Mouse (Mus musculus) lung, embryonic 15.5 days (tissue): ENCODE measurements around the gene Cdc42bpa. TPM values are rescaled to one million over a fixed set of nuclear protein-coding genes. Genes with fewer than 3 reads are reported as not detected.

Experiments
- ATAC-seq: fragments of 200-750 bp; cut with Nextera tagmentation; 2 replicates; pipeline ENCODE4 v1.8.0; 2017; ENCODE audit warnings: moderate number of reproducible peaks, borderline replicate concordance; ENCODE audit not compliant: low FRiP score, low TSS enrichment; ENCODE audit errors: extremely low read depth
- H3K27ac ChIP-seq: fragments of 300-500 bp; sonication (generic); 2 replicates; pipeline ENCODE4 v1.5.1; 2015; ENCODE audit warnings: moderate library complexity, mild to moderate bottlenecking, inconsistent platforms
- H3K27me3 ChIP-seq: fragments of 300-500 bp; sonication (generic); 2 replicates; pipeline ENCODE4 v1.6.1; 2015; ENCODE audit warnings: inconsistent platforms
- H3K36me3 ChIP-seq: fragments of 300-500 bp; sonication (generic); 2 replicates; pipeline ENCODE4 v1.6.1; 2015; ENCODE audit warnings: inconsistent platforms
- H3K4me1 ChIP-seq: fragments of 300-500 bp; sonication (generic); 2 replicates; pipeline ENCODE4 v1.6.1; 2015; ENCODE audit warnings: inconsistent platforms
- H3K4me2 ChIP-seq: fragments of 300-500 bp; sonication (generic); 2 replicates; pipeline ENCODE4 v1.6.1; 2015; ENCODE audit warnings: inconsistent platforms, mild to moderate bottlenecking, moderate library complexity
- H3K4me3 ChIP-seq: fragments of 300-500 bp; sonication (generic); 2 replicates; pipeline ENCODE4 v1.5.1; 2015; ENCODE audit warnings: mild to moderate bottlenecking, inconsistent platforms
- H3K9ac ChIP-seq: fragments of 300-500 bp; sonication (generic); 2 replicates; pipeline ENCODE4 v1.6.1; 2015; ENCODE audit warnings: inconsistent platforms
- H3K9me3 ChIP-seq: fragments of 300-500 bp; sonication (generic); 2 replicates; pipeline ENCODE4 v1.6.1; 2016; ENCODE audit warnings: inconsistent platforms
- WGBS: fragments of 180-500 bp; shearing (Covaris S2); methylation state at CpG from one replicate; pipeline ENCODE4 v1.1.7; 2015; 5-methylcytosine and 5-hydroxymethylcytosine counted together
- polyA plus RNA-seq: library from polyadenylated mRNA; unstranded; fragments of >200 nt; fragmentation: Nextera tagmentation; extraction: Ambion mirVana; gene quantifications from 2 replicates; pipeline ENCODE4 v1.2.1, GENCODE M21; 2015

The Cdc42bpa gene
- polyA plus RNA-seq, 1 experiment from 2014 or later, result 12.6 TPM

DNA sequence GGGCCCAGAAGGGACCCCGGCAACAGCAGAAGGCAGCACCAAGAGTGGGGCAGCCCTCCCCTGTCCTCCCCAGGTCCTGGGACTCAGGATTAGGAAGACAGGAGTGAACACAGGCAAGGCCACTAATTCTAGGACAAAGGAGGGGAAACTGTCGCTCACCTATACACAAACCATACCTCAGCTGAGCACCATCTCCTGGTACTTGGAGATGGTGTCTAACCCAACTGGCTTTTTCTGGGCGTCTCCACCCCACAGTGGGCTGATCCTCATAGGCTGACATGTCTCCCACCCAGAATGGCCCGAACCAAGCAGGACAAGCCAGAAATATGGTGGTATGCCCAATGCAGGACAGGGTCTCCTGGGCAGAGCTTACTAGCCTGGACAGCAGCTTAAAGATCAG, 212.3 kb downstream of the Cdc42bpa start:
- no peak for ATAC-seq
- H3K4me1 ChIP-seq, result no peaks in the 10 kb centered on the region
- H3K36me3 ChIP-seq, result no peaks in the 10 kb centered on the region
- H3K27ac ChIP-seq, result no peak overlapping the region
- H3K4me2 ChIP-seq, result no peak overlapping the region
- no peak overlapping the region for H3K9ac ChIP-seq
- H3K27me3 ChIP-seq, result no peaks in the 10 kb centered on the region
- no peaks in the 10 kb centered on the region for H3K9me3 ChIP-seq
- H3K4me3 ChIP-seq, result no peak overlapping the region
- WGBS, result 77% methylated on average over 4 of the region's 4 CpGs

DNA sequence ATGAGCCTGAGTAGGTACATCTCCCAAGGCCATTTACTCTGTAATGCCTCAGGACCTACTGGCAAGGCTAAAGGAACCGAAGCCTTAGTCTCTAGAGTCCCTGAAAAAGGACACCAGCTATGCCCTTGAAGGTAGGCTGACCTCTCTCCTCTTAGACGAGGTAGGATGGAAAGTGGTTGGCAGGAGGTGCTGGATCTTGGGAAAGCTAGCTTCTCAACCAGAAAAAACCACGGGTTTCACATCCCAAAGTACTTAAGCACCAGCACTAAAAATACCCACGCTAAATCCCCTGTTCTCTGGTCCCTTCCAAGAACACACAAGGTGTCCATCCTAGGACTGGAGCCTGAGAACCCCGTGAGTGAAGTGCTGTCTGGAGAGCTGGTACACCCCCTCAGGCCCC, 212.7 kb downstream of the Cdc42bpa start:
- WGBS, result 73% methylated on average over 5 of the region's 5 CpGs
- H3K9ac ChIP-seq, result no peak overlapping the region
- H3K4me3 ChIP-seq, result no peak overlapping the region
- no peak overlapping the region for H3K4me2 ChIP-seq
- H3K4me1 ChIP-seq, result no peaks in the 10 kb centered on the region
- ATAC-seq, result no peak
- no peak overlapping the region for H3K27ac ChIP-seq
- no peaks in the 10 kb centered on the region for H3K27me3 ChIP-seq
- no peaks in the 10 kb centered on the region for H3K9me3 ChIP-seq
- H3K36me3 ChIP-seq, result no peaks in the 10 kb centered on the region

DNA sequence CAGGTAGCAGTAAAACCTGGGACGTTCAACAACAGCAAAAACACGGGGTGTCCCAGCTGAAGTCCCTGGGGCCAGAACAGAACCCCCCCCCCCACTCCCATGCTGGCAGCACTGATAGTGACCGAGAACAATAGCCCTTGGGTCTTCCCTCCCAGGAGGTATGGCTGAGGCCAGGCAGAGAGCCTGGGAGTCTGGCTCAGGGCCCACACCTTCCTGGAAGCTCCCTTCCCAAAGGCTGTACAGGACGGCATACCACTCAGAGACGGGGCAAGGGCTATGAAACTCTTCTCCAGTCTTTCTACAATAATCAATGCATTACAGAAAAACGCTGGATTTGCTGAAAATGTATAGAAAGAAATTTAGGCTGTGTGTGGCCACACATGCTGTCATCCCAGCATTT, 214.4 kb downstream of the Cdc42bpa start:
- H3K4me3 ChIP-seq, result no peak overlapping the region
- H3K9me3 ChIP-seq, result no peaks in the 10 kb centered on the region
- no peaks in the 10 kb centered on the region for H3K4me1 ChIP-seq
- ATAC-seq, result no peak
- H3K9ac ChIP-seq, result no peak overlapping the region
- no peak overlapping the region for H3K27ac ChIP-seq
- no peaks in the 10 kb centered on the region for H3K36me3 ChIP-seq
- WGBS, result 53% methylated on average over 6 of the region's 6 CpGs
- no peak overlapping the region for H3K4me2 ChIP-seq
- H3K27me3 ChIP-seq, result no peaks in the 10 kb centered on the region

DNA sequence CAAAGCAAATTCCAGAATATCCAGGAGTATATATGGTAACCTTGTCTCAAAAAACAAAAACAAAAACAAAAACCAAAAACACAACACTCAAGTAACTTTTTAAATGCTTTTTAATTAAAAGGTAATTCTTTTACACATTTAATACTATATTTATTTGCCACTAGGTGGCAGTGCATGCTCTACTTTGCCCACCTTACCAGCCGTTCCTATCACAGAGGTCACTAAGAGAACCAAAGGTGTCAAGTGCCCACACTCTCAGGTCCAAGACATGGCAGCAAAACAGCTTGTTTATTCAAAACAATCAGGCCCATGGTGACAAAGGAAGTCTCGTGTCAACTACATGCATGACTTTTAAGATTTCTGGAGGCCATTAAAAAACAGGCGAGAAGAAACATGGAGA, 214.9 kb downstream of the Cdc42bpa start:
- H3K4me3 ChIP-seq, result no peak overlapping the region
- no peaks in the 10 kb centered on the region for H3K27me3 ChIP-seq
- no peak overlapping the region for H3K9ac ChIP-seq
- no peaks in the 10 kb centered on the region for H3K36me3 ChIP-seq
- no peaks in the 10 kb centered on the region for H3K4me1 ChIP-seq
- H3K27ac ChIP-seq, result no peak overlapping the region
- H3K9me3 ChIP-seq, result no peaks in the 10 kb centered on the region
- H3K4me2 ChIP-seq, result no peak overlapping the region
- WGBS, result 34% methylated on average over 3 of the region's 3 CpGs
- no peak for ATAC-seq

DNA sequence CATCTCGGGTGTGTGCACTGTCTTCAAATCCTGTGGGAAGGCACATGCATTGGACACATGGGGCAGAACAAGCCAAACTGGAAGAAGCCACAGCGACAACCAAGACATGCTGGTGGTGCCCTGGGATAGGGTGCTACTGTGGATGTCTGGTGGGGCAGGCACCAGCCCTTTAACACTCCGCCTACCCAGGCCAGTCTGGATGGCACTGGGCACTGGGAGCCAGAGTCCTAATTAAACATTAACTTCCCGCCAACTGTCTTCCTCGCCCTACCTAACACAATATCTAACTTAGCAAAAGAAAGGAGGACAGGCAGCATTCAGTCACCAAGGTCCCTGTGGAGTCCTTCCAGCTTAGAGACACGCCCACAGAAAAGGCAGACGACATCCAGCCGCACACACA, 215.4 kb downstream of the Cdc42bpa start:
- no peak overlapping the region for H3K27ac ChIP-seq
- no peaks in the 10 kb centered on the region for H3K36me3 ChIP-seq
- no peak overlapping the region for H3K9ac ChIP-seq
- no peak overlapping the region for H3K4me2 ChIP-seq
- H3K4me3 ChIP-seq, result no peak overlapping the region
- H3K4me1 ChIP-seq, result no peaks in the 10 kb centered on the region
- no peaks in the 10 kb centered on the region for H3K9me3 ChIP-seq
- ATAC-seq, result no peak
- H3K27me3 ChIP-seq, result no peaks in the 10 kb centered on the region
- 51% methylated on average over 8 of the region's 8 CpGs for WGBS

DNA sequence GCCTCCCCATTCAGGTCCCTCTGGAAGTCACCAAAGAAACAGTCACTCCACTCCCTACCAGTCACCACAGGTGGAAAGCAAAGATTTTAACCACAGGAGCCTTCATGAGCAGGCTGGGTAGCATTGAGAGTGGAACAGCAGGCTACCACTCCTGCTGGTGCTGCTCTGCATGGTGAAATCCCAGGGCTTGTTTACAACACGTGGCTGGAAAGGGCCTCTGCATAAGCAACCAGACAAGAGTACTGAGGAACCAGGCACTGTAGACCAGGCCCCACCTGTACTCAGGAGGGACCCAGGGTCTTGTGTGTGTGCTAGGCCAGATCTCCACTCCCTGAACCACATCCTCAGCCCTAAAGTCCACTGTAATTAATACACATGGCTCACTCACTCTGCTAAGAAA, 216.5 kb downstream of the Cdc42bpa start:
- H3K4me2 ChIP-seq, result no peak overlapping the region
- no peak overlapping the region for H3K9ac ChIP-seq
- no peak overlapping the region for H3K4me3 ChIP-seq
- H3K4me1 ChIP-seq, result no peaks in the 10 kb centered on the region
- no peak overlapping the region for H3K27ac ChIP-seq
- 24% methylated on average over 1 of the region's 1 CpGs for WGBS
- H3K36me3 ChIP-seq, result no peaks in the 10 kb centered on the region
- no peaks in the 10 kb centered on the region for H3K9me3 ChIP-seq
- no peak for ATAC-seq
- H3K27me3 ChIP-seq, result no peaks in the 10 kb centered on the region

DNA sequence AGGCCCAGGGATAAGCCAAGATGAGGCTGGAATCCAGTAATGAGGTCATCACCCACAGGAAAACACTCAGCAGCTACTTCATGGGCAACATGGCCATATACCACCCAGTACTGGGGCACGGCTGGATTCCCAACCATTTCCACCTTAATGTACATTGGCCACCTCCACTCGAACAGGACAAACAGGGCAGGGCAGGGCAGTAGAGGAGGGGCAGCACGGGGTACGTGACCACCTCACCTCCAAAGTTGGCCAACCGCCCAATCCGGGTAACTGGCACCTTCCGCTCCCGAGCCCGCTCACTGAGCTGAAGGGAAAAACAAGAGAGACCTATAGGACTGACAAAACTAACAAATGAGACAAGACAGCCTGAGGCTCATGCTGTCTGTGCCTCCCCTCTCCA, 218.1 kb downstream of the Cdc42bpa start:
- no peaks in the 10 kb centered on the region for H3K4me1 ChIP-seq
- no peaks in the 10 kb centered on the region for H3K36me3 ChIP-seq
- no peaks in the 10 kb centered on the region for H3K9me3 ChIP-seq
- H3K4me2 ChIP-seq, result no peak overlapping the region
- no peak overlapping the region for H3K9ac ChIP-seq
- H3K4me3 ChIP-seq, result no peak overlapping the region
- no peak for ATAC-seq
- H3K27ac ChIP-seq, result no peak overlapping the region
- H3K27me3 ChIP-seq, result no peaks in the 10 kb centered on the region
- 84% methylated on average over 9 of the region's 9 CpGs for WGBS

DNA sequence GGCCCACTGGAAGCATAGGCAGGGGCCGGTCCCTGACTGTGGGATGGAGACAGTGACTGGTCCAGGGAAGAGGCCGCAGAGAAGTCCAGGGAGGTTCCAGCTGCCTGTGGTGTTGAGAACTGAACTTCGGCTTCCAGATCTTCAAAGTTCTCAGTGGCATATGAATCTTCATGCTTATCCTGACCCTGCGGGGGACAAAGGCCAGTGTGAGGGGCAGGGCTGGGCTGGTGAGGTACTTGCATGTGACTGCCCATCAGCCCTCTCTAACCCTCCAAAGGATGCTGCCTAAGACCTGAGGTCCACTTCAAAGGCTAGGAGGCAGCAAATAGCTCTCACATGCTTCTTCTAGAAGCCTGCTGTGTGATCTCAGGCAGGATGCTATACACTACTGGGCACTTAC, 218.8 kb downstream of the Cdc42bpa start:
- WGBS, result 92% methylated on average over 4 of the region's 4 CpGs
- no peak overlapping the region for H3K4me3 ChIP-seq

DNA sequence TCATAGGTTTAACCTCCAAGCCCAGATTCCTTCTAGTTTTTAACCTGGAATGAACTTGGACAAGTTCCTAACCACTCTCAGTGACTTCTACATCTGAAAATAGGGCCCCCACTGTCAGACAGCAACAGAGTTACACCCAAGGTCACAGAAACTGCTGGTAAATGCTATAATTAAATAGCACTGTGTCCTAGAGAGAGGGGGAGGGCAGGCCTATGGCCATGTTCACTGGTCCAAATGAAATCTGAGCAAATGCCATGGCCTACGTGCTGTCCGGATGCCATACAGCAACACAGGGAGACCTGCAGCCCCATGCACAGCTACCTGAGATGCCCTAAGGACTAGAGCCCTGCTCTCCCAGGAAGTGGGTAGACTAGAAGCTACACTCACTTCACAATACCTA, 219.6 kb downstream of the Cdc42bpa start:
- 87% methylated on average over 2 of the region's 2 CpGs for WGBS
- ATAC-seq, result no peak

More for the DNA sequence above, 218.8 kb downstream of the Cdc42bpa start:
- Histone ChIP-seq H3K4me1 (no peaks in the 10 kb centered on the region), H3K36me3 (no peaks in the 10 kb centered on the region), H3K27ac (no peak overlapping the region), H3K27me3 (no peaks in the 10 kb centered on the region), H3K4me2 (no peak overlapping the region), H3K9me3 (no peaks in the 10 kb centered on the region), H3K9ac (no peak overlapping the region)
- no peak for ATAC-seq

DNA sequence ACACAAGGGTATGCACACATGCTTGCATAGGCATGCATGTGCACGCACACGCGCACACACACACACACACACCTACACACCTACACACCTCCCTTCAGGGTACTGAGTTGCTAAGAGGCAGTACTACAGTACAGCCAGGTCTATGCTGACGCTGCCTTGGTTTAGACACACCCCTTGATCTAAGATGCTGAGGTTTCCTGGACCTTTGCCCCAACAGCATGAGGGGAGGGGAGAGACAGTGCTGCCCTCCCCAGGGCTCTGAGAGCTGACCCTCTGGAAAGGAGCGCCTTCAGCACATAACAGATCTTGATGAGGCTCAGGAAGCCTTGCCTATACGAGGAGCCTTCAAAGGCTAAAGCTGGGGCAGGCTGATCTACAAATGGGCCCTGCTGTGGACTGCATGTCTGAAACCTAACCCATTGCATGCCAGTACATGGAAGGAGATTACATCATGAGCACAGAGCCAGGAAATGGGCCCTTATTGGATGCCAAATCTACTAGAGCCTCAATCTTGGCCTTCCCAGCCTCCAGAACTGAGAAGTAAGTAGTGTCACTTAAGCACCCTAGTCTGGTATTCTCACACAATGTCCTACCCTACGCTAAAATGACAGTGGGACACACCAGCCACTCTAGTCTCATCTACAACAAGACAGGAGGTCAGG, 221.2 kb downstream of the Cdc42bpa start:
- no peak for ATAC-seq
- no peak overlapping the region for H3K27ac ChIP-seq
- H3K36me3 ChIP-seq, result no peaks in the 10 kb centered on the region
- H3K4me1 ChIP-seq, result no peaks in the 10 kb centered on the region
- no peaks in the 10 kb centered on the region for H3K27me3 ChIP-seq
- no peaks in the 10 kb centered on the region for H3K9me3 ChIP-seq
- no peak overlapping the region for H3K9ac ChIP-seq
- H3K4me2 ChIP-seq, result no peak overlapping the region
- 82% methylated on average over 7 of the region's 7 CpGs for WGBS
- H3K4me3 ChIP-seq, result no peak overlapping the region

More for the DNA sequence above, 219.6 kb downstream of the Cdc42bpa start:
- Histone ChIP-seq H3K27ac (no peak overlapping the region), H3K36me3 (no peaks in the 10 kb centered on the region), H3K4me2 (no peak overlapping the region), H3K9ac (no peak overlapping the region), H3K4me3 (no peak overlapping the region), H3K4me1 (no peaks in the 10 kb centered on the region), H3K27me3 (no peaks in the 10 kb centered on the region), H3K9me3 (no peaks in the 10 kb centered on the region)

DNA sequence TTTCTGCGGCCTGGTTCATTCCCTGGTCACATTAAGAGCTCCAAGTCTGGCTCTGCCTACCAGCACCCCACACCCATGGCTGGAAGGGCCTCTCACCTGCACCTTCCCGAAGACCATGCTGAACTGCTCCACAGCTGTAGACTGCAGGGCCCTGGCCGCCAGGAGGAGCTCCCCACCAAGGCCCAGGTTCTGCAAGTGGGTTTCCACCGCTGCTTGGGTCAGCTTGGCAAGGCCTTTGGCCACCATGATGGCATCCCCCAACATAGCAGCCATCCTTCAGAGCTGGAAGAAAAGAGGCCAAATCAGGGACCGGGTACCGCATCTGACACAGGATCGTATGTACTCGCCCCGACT, 221.7 kb downstream of the Cdc42bpa start:
- Histone ChIP-seq H3K27me3 (no peaks in the 10 kb centered on the region), H3K4me2 (no peak overlapping the region), H3K9ac (no peak overlapping the region), H3K4me1 (no peaks in the 10 kb centered on the region), H3K4me3 (no peak overlapping the region), H3K27ac (no peak overlapping the region), H3K9me3 (no peaks in the 10 kb centered on the region), H3K36me3 (no peaks in the 10 kb centered on the region)
- 81% methylated on average over 9 of the region's 9 CpGs for WGBS
- ATAC-seq, result no peak

DNA sequence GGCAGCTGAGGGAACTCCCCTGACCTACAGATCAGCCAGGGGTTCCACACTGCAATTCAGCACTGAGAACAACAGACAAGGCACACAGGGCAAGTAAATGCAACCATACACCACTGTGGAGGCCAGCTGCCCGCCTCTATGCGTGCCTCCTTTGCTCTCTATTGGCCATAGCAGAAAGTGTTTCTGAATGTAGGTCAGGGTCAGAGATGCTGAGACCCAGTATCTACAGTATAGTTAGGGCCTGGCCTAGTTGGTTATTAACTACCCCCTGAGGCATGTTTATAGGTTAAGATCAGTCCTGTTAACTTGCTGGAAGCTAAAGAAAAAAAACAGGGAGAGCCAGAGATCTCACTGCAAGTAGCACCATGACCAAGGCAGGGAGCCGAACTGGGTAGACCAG, 222.5 kb downstream of the Cdc42bpa start:
- 66% methylated on average over 3 of the region's 3 CpGs for WGBS
- Histone ChIP-seq H3K9me3 (no peaks in the 10 kb centered on the region), H3K36me3 (no peaks in the 10 kb centered on the region), H3K27ac (no peak overlapping the region), H3K27me3 (no peaks in the 10 kb centered on the region), H3K4me3 (no peak overlapping the region), H3K4me1 (no peaks in the 10 kb centered on the region), H3K4me2 (no peak overlapping the region), H3K9ac (no peak overlapping the region)
- no peak for ATAC-seq

DNA sequence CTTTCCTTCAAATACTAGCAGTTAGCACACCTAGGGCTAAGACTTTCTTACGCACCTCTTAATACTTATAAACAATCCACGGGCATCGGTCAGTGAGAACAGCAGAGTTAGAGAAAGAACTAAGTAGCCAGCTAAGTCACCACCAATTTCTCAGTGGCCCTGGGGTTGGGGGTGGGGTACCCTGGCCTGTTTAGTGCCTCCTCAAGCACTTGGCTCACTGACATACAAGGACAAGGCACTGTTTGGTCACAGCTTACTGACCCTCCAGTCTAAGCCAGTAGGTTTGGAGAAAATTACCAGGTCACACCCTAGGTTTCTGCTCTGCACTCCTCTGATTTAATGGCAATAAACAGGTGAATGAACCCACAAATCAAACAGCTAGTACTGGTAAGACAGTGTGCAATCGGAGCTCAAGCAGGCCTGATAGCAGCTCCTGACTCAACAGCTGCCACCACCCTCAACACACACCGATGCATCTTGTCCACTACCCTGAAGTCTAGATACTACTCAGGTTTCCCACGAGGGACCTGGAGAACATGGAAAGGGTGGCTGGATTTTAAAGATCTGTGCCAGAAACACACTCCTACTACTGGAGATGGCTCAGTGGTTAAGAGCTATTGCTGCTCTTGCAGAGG, 223.4 kb downstream of the Cdc42bpa start:
- no peak for ATAC-seq
- Histone ChIP-seq H3K9ac (no peak overlapping the region), H3K4me1 (no peaks in the 10 kb centered on the region), H3K4me2 (no peak overlapping the region), H3K36me3 (no peaks in the 10 kb centered on the region), H3K4me3 (no peak overlapping the region), H3K9me3 (no peaks in the 10 kb centered on the region), H3K27me3 (no peaks in the 10 kb centered on the region), H3K27ac (no peak overlapping the region)
- 83% methylated on average over 6 of the region's 6 CpGs for WGBS
